Mouse (Mus musculus): ENCODE measurements at regions not wholly inside any gene's neighbourhood (a gene's known extent, or its start where the extent isn't known, plus 50 kb on each side); places are given as distances from the start of the nearest gene placed in this dataset.

DNA sequence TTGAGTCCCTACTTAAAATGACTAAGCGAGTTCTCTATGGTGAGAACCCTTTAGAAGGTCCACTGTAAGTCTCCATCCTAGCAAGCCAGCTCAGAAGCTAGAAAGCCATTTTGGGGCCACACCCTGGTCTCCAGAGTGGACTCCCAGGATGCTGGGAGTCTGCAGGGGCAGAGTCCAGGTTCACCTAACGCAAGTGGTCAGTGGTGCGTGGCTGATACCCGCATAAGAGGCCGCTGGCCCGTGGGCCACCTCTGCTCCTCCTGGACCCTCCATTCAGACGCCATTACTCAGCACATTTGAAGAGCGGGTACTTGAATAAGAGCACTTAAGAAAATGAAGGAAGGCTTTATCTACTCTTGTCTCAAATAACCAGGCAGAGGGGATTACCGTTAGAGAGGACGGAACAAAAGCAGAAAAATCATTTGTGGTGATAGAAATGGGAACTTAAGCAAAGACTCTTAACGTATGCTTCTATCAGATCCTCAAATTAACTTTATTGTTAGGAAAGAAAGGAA is 504.4 kb downstream of the Irx1 start:
- TF ChIP-seq CTCF (IDR thresholded peaks at IDR 0.05; ENCODE audit: low read depth): no peak
- no peak for TF ChIP-seq EP300 (optimal IDR thresholded peaks at IDR 0.05)
